Mouse (Mus musculus) stomach, embryonic 16.5 days (tissue): ENCODE results near the gene Stum. TPM values are rescaled to one million over a fixed set of nuclear protein-coding genes. Genes with fewer than 3 reads are reported as not detected.

Source experiments
- ATAC-seq: fragments of 200-750 bp; cut with Nextera tagmentation; 2 replicates; pipeline ENCODE4 v1.8.0; 2017; ENCODE audit warnings: moderate number of reproducible peaks, moderate TSS enrichment; ENCODE audit not compliant: insufficient read depth, low FRiP score
- H3K27ac ChIP-seq: fragments of 300-500 bp; sonication (generic); 2 replicates; pipeline ENCODE4 v1.5.1; 2014; ENCODE audit warnings: low read length
- H3K27me3 ChIP-seq: fragments of 300-500 bp; sonication (generic); 2 replicates; pipeline ENCODE4 v1.6.1; 2014; ENCODE audit warnings: low read length, control low read depth, mixed read lengths; ENCODE audit not compliant: control insufficient read depth, insufficient read depth
- H3K36me3 ChIP-seq: fragments of 300-500 bp; sonication (generic); 2 replicates; pipeline ENCODE4 v1.6.1; 2014; ENCODE audit warnings: low read length; ENCODE audit not compliant: control insufficient read depth, insufficient read depth
- H3K4me1 ChIP-seq: fragments of 300-500 bp; sonication (generic); 2 replicates; pipeline ENCODE4 v1.6.1; 2014; ENCODE audit warnings: low read length, control low read depth, mixed read lengths; ENCODE audit not compliant: control insufficient read depth, insufficient read depth
- H3K4me2 ChIP-seq: fragments of 300-500 bp; sonication (generic); 2 replicates; pipeline ENCODE4 v1.6.1; 2014; ENCODE audit warnings: low read depth, low read length, mixed read lengths
- H3K4me3 ChIP-seq: fragments of 300-500 bp; sonication (generic); replicated peaks from 2 replicates; pipeline ENCODE4 v1.5.1; 2014; ENCODE audit warnings: mild to moderate bottlenecking, low read length
- H3K9ac ChIP-seq: fragments of 300-500 bp; sonication (generic); 2 replicates; pipeline ENCODE4 v1.6.1; 2014; ENCODE audit warnings: low read length
- H3K9me3 ChIP-seq: fragments of 300-500 bp; sonication (generic); replicated peaks from 2 replicates; pipeline ENCODE4 v1.6.1; 2016; ENCODE audit warnings: low read length, control low read depth; ENCODE audit not compliant: control insufficient read depth
- WGBS: fragments of 180-500 bp; shearing (Covaris S2); extraction: QIAGEN DNeasy Blood & Tissue Kit; methylation state at CpG from one replicate; pipeline ENCODE4 v1.1.7; 2014; 5-methylcytosine and 5-hydroxymethylcytosine counted together
- polyA plus RNA-seq: library from polyadenylated mRNA; unstranded; fragments of >200 nt; fragmentation: Nextera tagmentation; extraction: Ambion mirVana; gene quantifications from 2 replicates; pipeline ENCODE4 v1.2.1, GENCODE M21; 2015

Gene Stum
- 1.1 and 1.5 TPM in 2 replicates for polyA plus RNA-seq

GRCm38 (mm10) chr1:180483399-180484291 lies at the start of gene Stum:
Gene Stum (minus strand): TSS chr1:180483504.
- H3K36me3 ChIP-seq, result no peaks in the 10 kb centered on the region
- 3% methylated on average over 40 of the region's 40 CpGs for WGBS
- H3K9me3 ChIP-seq, result no peaks in the 10 kb centered on the region
- peak within 1 kb of the TSS; percentile 76 for H3K4me2 ChIP-seq
- H3K27ac ChIP-seq, result no peak within 1 kb of the TSS
- H3K9ac ChIP-seq, result peak within 1 kb of the TSS; percentile 65
- peak; percentile 68; the same call in 1 of the 2 replicates for ATAC-seq
- peaks cover 30% of the 10 kb centered on the region for H3K27me3 ChIP-seq
- peak within 1 kb of the TSS; percentile 51 for H3K4me3 ChIP-seq
- H3K4me1 ChIP-seq, result peaks cover 13% of the 10 kb centered on the region

- no peaks in the 10 kb centered on the region for H3K4me1 ChIP-seq
- H3K36me3 ChIP-seq, result no peaks in the 10 kb centered on the region
- no peak overlapping the region for H3K9ac ChIP-seq
- H3K4me2 ChIP-seq, result no peak overlapping the region
- H3K27ac ChIP-seq, result no peak overlapping the region
- 96% methylated on average over 11 of the region's 11 CpGs for WGBS
- no peak for ATAC-seq
- H3K27me3 ChIP-seq, result no peaks in the 10 kb centered on the region
- H3K4me3 ChIP-seq, result no peak overlapping the region
- 0 out of 2 replicates have a peak, but pooled peaks cover 4% of the 10 kb centered on the region for H3K9me3 ChIP-seq
Measured at GRCm38 (mm10) chr1:180532671-180533070, 49.4 kb upstream of the Stum start.

GRCm38 (mm10) chr1:180530457-180531263 lies 47.4 kb upstream of the Stum start:
- ATAC-seq, result no peak
- WGBS, result 61% methylated on average over 8 of the region's 8 CpGs
- no peak overlapping the region for H3K4me2 ChIP-seq

GRCm38 (mm10) chr1:180529847-180530246 lies 46.5 kb upstream of the Stum start:
- H3K27me3 ChIP-seq, result no peaks in the 10 kb centered on the region
- no peak overlapping the region for H3K4me2 ChIP-seq
- no peaks in the 10 kb centered on the region for H3K4me1 ChIP-seq
- ATAC-seq, result no peak
- no peaks in the 10 kb centered on the region for H3K36me3 ChIP-seq
- no peak overlapping the region for H3K27ac ChIP-seq
- 89% methylated on average over 7 of the region's 7 CpGs for WGBS
- no peak overlapping the region for H3K9ac ChIP-seq
- H3K4me3 ChIP-seq, result no peak overlapping the region
- H3K9me3 ChIP-seq, result 0 out of 2 replicates have a peak, but pooled peaks cover 4% of the 10 kb centered on the region

More at GRCm38 (mm10) chr1:180530457-180531263, 47.4 kb upstream of the Stum start:
- Histone ChIP-seq H3K9ac (no peak overlapping the region), H3K9me3 (0 out of 2 replicates have a peak, but pooled peaks cover 4% of the 10 kb centered on the region), H3K36me3 (no peaks in the 10 kb centered on the region), H3K4me1 (no peaks in the 10 kb centered on the region), H3K27me3 (no peaks in the 10 kb centered on the region), H3K4me3 (no peak overlapping the region), H3K27ac (no peak overlapping the region)

- H3K27me3 ChIP-seq, result no peaks in the 10 kb centered on the region
- H3K4me2 ChIP-seq, result no peak overlapping the region
- no peaks in the 10 kb centered on the region for H3K36me3 ChIP-seq
- no peaks in the 10 kb centered on the region for H3K9me3 ChIP-seq
- no peak for ATAC-seq
- H3K4me3 ChIP-seq, result no peak overlapping the region
- no peak overlapping the region for H3K9ac ChIP-seq
- H3K27ac ChIP-seq, result no peak overlapping the region
- WGBS, result 78% methylated on average over 1 of the region's 1 CpGs
- no peaks in the 10 kb centered on the region for H3K4me1 ChIP-seq
Measured at GRCm38 (mm10) chr1:180525301-180525700, 42.0 kb upstream of the Stum start.

- H3K4me3 ChIP-seq, result no peak overlapping the region
- H3K27me3 ChIP-seq, result no peaks in the 10 kb centered on the region
- ATAC-seq, result no peak
- H3K27ac ChIP-seq, result no peak overlapping the region
- no peak overlapping the region for H3K4me2 ChIP-seq
- H3K9ac ChIP-seq, result no peak overlapping the region
- H3K36me3 ChIP-seq, result no peaks in the 10 kb centered on the region
- 81% methylated on average over 2 of the region's 2 CpGs for WGBS
- no peaks in the 10 kb centered on the region for H3K9me3 ChIP-seq
- peaks cover 8% of the 10 kb centered on the region; the same call in 1 of the 2 replicates for H3K4me1 ChIP-seq
Measured at GRCm38 (mm10) chr1:180523320-180523719, 40.0 kb upstream of the Stum start.

GRCm38 (mm10) chr1:180520190-180520589 lies 36.9 kb upstream of the Stum start:
- no peak for ATAC-seq
- 39% methylated on average over 7 of the region's 7 CpGs for WGBS
- peak overlapping the region; percentile 54 for H3K27ac ChIP-seq

GRCm38 (mm10) chr1:180519520-180519919 lies 36.2 kb upstream of the Stum start:
- Histone ChIP-seq H3K4me1 (peaks cover 10% of the 10 kb centered on the region; the same call in 1 of the 2 replicates), H3K27ac (peak overlapping the region; percentile 29; the same call in 1 of the 2 replicates), H3K36me3 (no peaks in the 10 kb centered on the region), H3K9ac (no peak overlapping the region), H3K9me3 (no peaks in the 10 kb centered on the region), H3K4me3 (no peak overlapping the region), H3K4me2 (no peak overlapping the region), H3K27me3 (no peaks in the 10 kb centered on the region)
- 80% methylated on average over 8 of the region's 8 CpGs for WGBS
- no peak; the same call in 1 of the 2 replicates for ATAC-seq

More at GRCm38 (mm10) chr1:180520190-180520589, 36.9 kb upstream of the Stum start:
- H3K27me3 ChIP-seq, result no peaks in the 10 kb centered on the region
- H3K4me2 ChIP-seq, result no peak overlapping the region
- H3K9ac ChIP-seq, result no peak overlapping the region
- H3K4me3 ChIP-seq, result no peak overlapping the region
- no peaks in the 10 kb centered on the region for H3K36me3 ChIP-seq
- H3K4me1 ChIP-seq, result peaks cover 10% of the 10 kb centered on the region; the same call in 1 of the 2 replicates
- H3K9me3 ChIP-seq, result no peaks in the 10 kb centered on the region
